Mouse (Mus musculus) midbrain, postnatal 0 days (tissue): Measurements from ENCODE around the gene Strn4. TPM values are rescaled to one million over a fixed set of nuclear protein-coding genes. Genes with fewer than 3 reads are reported as not detected.

ENCODE experiments used
- ATAC-seq: fragments of 200-750 bp; cut with Nextera tagmentation; 2 replicates; pipeline ENCODE4 v1.8.0; 2017; ENCODE audit warnings: moderate number of reproducible peaks, mild to moderate bottlenecking, moderate TSS enrichment, moderate library complexity; ENCODE audit not compliant: low FRiP score
- DNase-seq: peaks from one replicate; pipeline ENCODE4 v3.0.0-alpha.2; 2015; ENCODE audit warnings: low spot score
- H3K27ac ChIP-seq: fragments of 300-500 bp; sonication (generic); 2 replicates; pipeline ENCODE4 v1.5.1; 2014; ENCODE audit warnings: low read depth, mild to moderate bottlenecking, low read length, mixed read lengths
- H3K27me3 ChIP-seq: fragments of 300-500 bp; sonication (generic); 2 replicates; pipeline ENCODE4 v1.6.1; 2014; ENCODE audit warnings: low read length, control low read depth, mixed read lengths; ENCODE audit not compliant: insufficient read depth
- H3K36me3 ChIP-seq: fragments of 300-500 bp; sonication (generic); 2 replicates; pipeline ENCODE4 v1.6.1; 2014; ENCODE audit warnings: low read length, control low read depth, mixed read lengths; ENCODE audit not compliant: insufficient read depth
- H3K4me1 ChIP-seq: fragments of 300-500 bp; sonication (generic); 2 replicates; pipeline ENCODE4 v1.6.1; 2014; ENCODE audit warnings: mild to moderate bottlenecking, control low read depth, antibody characterized with exemption, low read length, mixed read lengths; ENCODE audit not compliant: insufficient read depth
- H3K4me2 ChIP-seq: fragments of 300-500 bp; sonication (generic); 2 replicates; pipeline ENCODE4 v1.6.1; 2014; ENCODE audit warnings: low read depth, mild to moderate bottlenecking, low read length, mixed read lengths; ENCODE audit not compliant: poor library complexity, severe bottlenecking
- H3K4me3 ChIP-seq: fragments of 300-500 bp; sonication (generic); 2 replicates; pipeline ENCODE4 v1.5.1; 2014; ENCODE audit warnings: low read depth, mild to moderate bottlenecking, low read length, moderate library complexity
- H3K9ac ChIP-seq: fragments of 300-500 bp; sonication (generic); replicated peaks from 2 replicates; pipeline ENCODE4 v1.6.1; 2014; ENCODE audit warnings: mild to moderate bottlenecking, low read length, moderate library complexity, mixed read lengths; ENCODE audit not compliant: poor library complexity, severe bottlenecking
- H3K9me3 ChIP-seq: fragments of 300-500 bp; sonication (generic); 2 replicates; pipeline ENCODE4 v1.6.1; 2016; ENCODE audit warnings: low read length, control low read depth
- CTCF ChIP-seq: IDR thresholded peaks from 2 replicates; pipeline ENCODE4 v1.5.1; 2016; ENCODE audit warnings: antibody characterized with exemption, mild to moderate bottlenecking
- WGBS: fragments of 180-500 bp; shearing (Covaris S2); extraction: QIAGEN DNeasy Blood & Tissue Kit; methylation state at CpG from one replicate; pipeline ENCODE4 v1.1.7; 2014; 5-methylcytosine and 5-hydroxymethylcytosine counted together
- polyA plus RNA-seq: library from polyadenylated mRNA; unstranded; fragments of >200 nt; fragmentation: Nextera tagmentation; extraction: Ambion mirVana; gene quantifications from 2 replicates; pipeline ENCODE4 v1.2.1, GENCODE M21; 2015
- total RNA-seq: library from RNA; depleted of rRNA; stranded (reverse); fragments of >200 nt; gene quantifications from 2 replicates; pipeline ENCODE4 v1.2.3, GENCODE M21; 2014

The Strn4 gene
- total and polyA plus RNA-seq, 2 experiments from 2014 or later: 165 to 291 TPM

DNA sequence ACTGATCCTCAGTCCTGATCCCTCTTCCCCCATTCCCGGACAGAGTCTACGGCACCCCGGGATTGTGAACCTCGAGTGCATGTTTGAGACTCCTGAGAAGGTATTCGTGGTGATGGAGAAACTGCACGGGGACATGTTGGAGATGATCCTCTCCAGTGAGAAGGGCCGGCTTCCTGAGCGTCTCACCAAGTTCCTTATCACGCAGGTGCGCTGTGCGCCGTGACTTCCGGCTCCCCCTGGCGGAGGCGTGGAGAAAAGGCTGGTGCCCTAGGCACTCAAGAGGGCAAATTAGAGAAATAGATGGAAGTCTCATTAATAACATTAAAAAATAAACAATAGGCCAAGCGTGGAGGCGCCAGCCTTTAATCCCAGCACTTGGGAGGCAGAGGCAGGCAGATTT lies 42.6 kb downstream of the Strn4 start:
- H3K36me3 ChIP-seq: peaks cover 39% of the 10 kb centered on the region
- TF ChIP-seq CTCF: peak; percentile 73
- no peaks in the 10 kb centered on the region for H3K27me3 ChIP-seq
- no peak overlapping the region for H3K4me2 ChIP-seq
- H3K4me3 ChIP-seq: no peak overlapping the region
- no peaks in the 10 kb centered on the region for H3K9me3 ChIP-seq
- no peaks in the 10 kb centered on the region for H3K4me1 ChIP-seq
- no peak overlapping the region for H3K9ac ChIP-seq
- WGBS: 20% methylated on average over 17 of the region's 17 CpGs
- no peak overlapping the region for H3K27ac ChIP-seq
- no peak for ATAC-seq
- DNase-seq: no peak

DNA sequence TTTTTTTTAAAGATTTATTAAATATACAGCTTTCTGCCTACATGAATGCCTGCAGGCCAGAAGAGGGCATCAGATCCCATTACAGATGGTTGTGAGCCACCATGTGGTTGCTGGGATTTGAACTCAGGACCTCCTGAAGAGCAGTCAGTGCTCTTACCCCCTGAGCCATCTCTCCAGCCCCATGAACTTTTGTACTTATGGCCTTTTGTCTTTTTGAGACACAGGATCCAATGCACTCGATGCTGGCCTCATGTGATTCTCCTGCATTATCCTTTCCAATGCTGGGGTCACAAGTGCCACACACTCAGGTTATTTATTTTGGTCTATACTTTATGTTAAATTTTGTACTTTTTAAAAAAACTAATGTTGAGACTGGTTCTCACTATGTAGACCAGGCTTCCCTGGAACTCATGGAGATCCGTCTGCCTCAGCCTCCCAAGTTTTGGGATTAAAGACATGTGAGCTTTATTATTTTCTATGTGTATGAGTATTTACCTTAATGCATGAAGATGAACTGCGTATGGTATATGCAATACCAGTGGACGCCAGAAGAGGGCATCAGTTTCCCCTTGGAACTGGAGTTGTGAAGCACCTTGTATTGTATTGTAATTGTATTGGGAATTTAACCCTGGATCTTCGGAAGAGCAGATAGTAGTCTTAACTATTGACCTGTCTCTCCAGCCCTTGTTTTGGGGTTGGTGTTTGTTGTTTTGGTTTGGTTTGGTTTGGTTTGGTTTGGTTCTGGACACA lies 44.4 kb downstream of the Strn4 start:
- ATAC-seq: no peak
- 23% methylated on average over 5 of the region's 5 CpGs for WGBS
- peak; percentile 47 for DNase-seq

DNA sequence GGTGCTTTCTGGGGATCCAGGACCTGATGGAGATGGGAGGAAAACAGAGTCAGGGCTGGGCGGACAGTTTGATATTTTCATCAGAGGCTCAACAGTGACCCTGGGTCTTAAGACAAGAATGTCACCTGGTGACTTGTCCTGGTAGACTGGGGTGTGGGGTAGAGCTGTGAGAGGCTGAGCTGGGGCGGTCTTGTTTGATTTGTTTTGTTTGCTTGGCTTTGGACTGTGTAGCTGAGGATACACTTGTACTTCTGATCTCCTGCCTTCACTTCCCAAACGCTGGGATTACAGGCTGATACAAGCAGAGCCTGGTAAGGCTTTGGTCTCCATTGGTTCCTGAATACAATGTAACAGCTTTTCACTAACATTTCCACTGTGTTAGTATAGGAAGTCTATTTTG lies 51.8 kb downstream of the Strn4 start:
- TF ChIP-seq CTCF: no peak
- no peak for ATAC-seq
- no peak overlapping the region for H3K9ac ChIP-seq
- no peak overlapping the region for H3K27ac ChIP-seq
- H3K27me3 ChIP-seq: no peaks in the 10 kb centered on the region
- 83% methylated on average over 3 of the region's 3 CpGs for WGBS
- no peak for DNase-seq
- no peak overlapping the region for H3K4me3 ChIP-seq
- peaks cover 13% of the 10 kb centered on the region; the same call in 1 of the 2 replicates for H3K36me3 ChIP-seq
- no peak overlapping the region for H3K4me2 ChIP-seq
- peaks cover 4% of the 10 kb centered on the region for H3K4me1 ChIP-seq
- no peaks in the 10 kb centered on the region for H3K9me3 ChIP-seq

More for the DNA sequence above, 44.4 kb downstream of the Strn4 start:
- no peaks in the 10 kb centered on the region for H3K4me1 ChIP-seq
- H3K9me3 ChIP-seq: no peaks in the 10 kb centered on the region
- no peak overlapping the region for H3K27ac ChIP-seq
- no peak overlapping the region for H3K4me3 ChIP-seq
- H3K4me2 ChIP-seq: no peak overlapping the region
- TF ChIP-seq CTCF: peak; percentile 90
- H3K9ac ChIP-seq: no peak overlapping the region
- H3K36me3 ChIP-seq: peaks cover 28% of the 10 kb centered on the region
- no peaks in the 10 kb centered on the region for H3K27me3 ChIP-seq

DNA sequence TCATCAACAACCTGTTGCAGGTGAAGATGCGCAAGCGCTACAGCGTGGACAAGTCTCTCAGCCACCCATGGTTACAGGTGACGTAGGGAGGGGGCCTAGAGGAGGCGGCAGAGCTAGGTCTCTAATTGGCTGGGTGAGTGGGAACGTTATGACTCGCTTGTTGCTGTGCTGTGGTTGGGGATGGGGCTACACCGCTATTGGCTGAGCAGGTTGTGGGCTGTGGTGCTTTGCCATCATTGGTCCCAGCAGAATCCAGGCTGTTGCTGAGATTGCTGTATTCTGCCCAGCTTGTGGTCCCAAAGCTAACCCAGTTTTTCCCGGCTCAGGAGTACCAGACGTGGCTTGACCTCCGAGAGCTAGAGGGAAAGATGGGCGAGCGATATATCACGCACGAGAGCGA lies 53.8 kb downstream of the Strn4 start:
- no peak for TF ChIP-seq CTCF
- Histone ChIP-seq H3K27ac (peak overlapping the region; percentile 93), H3K4me2 (peak overlapping the region; percentile 68), H3K36me3 (peaks cover 13% of the 10 kb centered on the region; the same call in 1 of the 2 replicates), H3K9ac (peak overlapping the region; percentile 59), H3K4me1 (peaks cover 4% of the 10 kb centered on the region), H3K27me3 (no peaks in the 10 kb centered on the region), H3K9me3 (no peaks in the 10 kb centered on the region), H3K4me3 (peak overlapping the region; percentile 37)
- peak; percentile 98 for DNase-seq
- 12% methylated on average over 16 of the region's 16 CpGs for WGBS
- ATAC-seq: peak; percentile 99

GRCm38 (mm10) chr7:16871600-16871999 lies 55.9 kb downstream of the Strn4 start:
- DNase-seq (no peak), ATAC-seq (no peak)
- peaks cover 9% of the 10 kb centered on the region for H3K4me1 ChIP-seq
- H3K36me3 ChIP-seq: peaks cover 4% of the 10 kb centered on the region; the same call in 1 of the 2 replicates
- no peaks in the 10 kb centered on the region for H3K27me3 ChIP-seq
- no peak for TF ChIP-seq CTCF
- WGBS: 86% methylated on average over 10 of the region's 10 CpGs
- H3K9ac ChIP-seq: no peak overlapping the region
- H3K4me3 ChIP-seq: no peak overlapping the region
- no peak overlapping the region for H3K4me2 ChIP-seq
- no peak overlapping the region for H3K27ac ChIP-seq
- no peaks in the 10 kb centered on the region for H3K9me3 ChIP-seq

- no peak for TF ChIP-seq CTCF
- no peaks in the 10 kb centered on the region for H3K27me3 ChIP-seq
- no peak for DNase-seq
- H3K9me3 ChIP-seq: no peaks in the 10 kb centered on the region
- H3K4me2 ChIP-seq: no peak overlapping the region
- 95% methylated on average over 9 of the region's 9 CpGs for WGBS
- H3K27ac ChIP-seq: no peak overlapping the region
- no peak overlapping the region for H3K4me3 ChIP-seq
- H3K36me3 ChIP-seq: no peaks in the 10 kb centered on the region; the same call in 1 of the 2 replicates
- peaks cover 9% of the 10 kb centered on the region for H3K4me1 ChIP-seq
- no peak for ATAC-seq
- no peak overlapping the region for H3K9ac ChIP-seq
These were observed 56.8 kb downstream of the Strn4 start for GRCm38 (mm10) chr7:16872478-16872877.
